Mouse (Mus musculus): ENCODE measurements around the gene Pdia2. TPM values are rescaled to one million over a fixed set of nuclear protein-coding genes. Genes with fewer than 3 reads are reported as not detected.

Gene Pdia2
- polyA plus RNA-seq, 1 experiment from 2014 or later: not detected

- Histone ChIP-seq H3K4me1 (no peaks in the 10 kb centered on the region), H3K4me3 (no peak overlapping the region), H3K9ac (replicated peaks) (no peak overlapping the region), H3K27ac (replicated peaks) (no peak overlapping the region), H3K9me3 (no peaks in the 10 kb centered on the region), H3K36me3 (no peaks in the 10 kb centered on the region), H3K4me2 (replicated peaks) (no peak overlapping the region), H3K27me3 (no peaks in the 10 kb centered on the region)
- WGBS: 84% methylated on average over 5 of the region's 5 CpGs
- no peak for ATAC-seq (replicated peaks)
Measured at GRCm38 (mm10) chr17:26229776-26230175, 30.9 kb upstream of the Pdia2 start.

GRCm38 (mm10) chr17:26225150-26225549 is 26.3 kb upstream of the Pdia2 start:
- no peaks in the 10 kb centered on the region for H3K36me3 ChIP-seq
- ATAC-seq (replicated peaks): no peak
- 89% methylated on average over 12 of the region's 12 CpGs for WGBS
- H3K4me2 ChIP-seq (replicated peaks): no peak overlapping the region
- no peak overlapping the region for H3K4me3 ChIP-seq
- no peaks in the 10 kb centered on the region for H3K9me3 ChIP-seq
- H3K9ac ChIP-seq (replicated peaks): no peak overlapping the region
- H3K27ac ChIP-seq (replicated peaks): no peak overlapping the region
- no peaks in the 10 kb centered on the region for H3K27me3 ChIP-seq
- H3K4me1 ChIP-seq: no peaks in the 10 kb centered on the region

GRCm38 (mm10) chr17:26221508-26221907 is 22.6 kb upstream of the Pdia2 start:
- no peak overlapping the region for H3K9ac ChIP-seq (replicated peaks)
- no peaks in the 10 kb centered on the region for H3K9me3 ChIP-seq
- 82% methylated on average over 2 of the region's 2 CpGs for WGBS
- H3K36me3 ChIP-seq: no peaks in the 10 kb centered on the region
- no peak overlapping the region for H3K4me2 ChIP-seq (replicated peaks)
- no peaks in the 10 kb centered on the region for H3K27me3 ChIP-seq
- ATAC-seq (replicated peaks): no peak
- no peak overlapping the region for H3K27ac ChIP-seq (replicated peaks)
- H3K4me3 ChIP-seq: no peak overlapping the region
- no peaks in the 10 kb centered on the region for H3K4me1 ChIP-seq

GRCm38 (mm10) chr17:26212681-26213080 is 13.8 kb upstream of the Pdia2 start:
- Histone ChIP-seq H3K36me3 (no peaks in the 10 kb centered on the region), H3K4me2 (replicated peaks) (no peak overlapping the region), H3K9me3 (no peaks in the 10 kb centered on the region), H3K4me3 (no peak overlapping the region), H3K9ac (replicated peaks) (no peak overlapping the region), H3K27me3 (no peaks in the 10 kb centered on the region), H3K4me1 (no peaks in the 10 kb centered on the region), H3K27ac (replicated peaks) (no peak overlapping the region)
- WGBS: 92% methylated on average over 11 of the region's 11 CpGs
- ATAC-seq (replicated peaks): no peak

GRCm38 (mm10) chr17:26212241-26212640 is 13.4 kb upstream of the Pdia2 start:
- WGBS: 88% methylated on average over 7 of the region's 7 CpGs
- Histone ChIP-seq H3K9ac (replicated peaks) (no peak overlapping the region), H3K27me3 (no peaks in the 10 kb centered on the region), H3K4me2 (replicated peaks) (no peak overlapping the region), H3K4me3 (no peak overlapping the region), H3K36me3 (no peaks in the 10 kb centered on the region), H3K9me3 (no peaks in the 10 kb centered on the region), H3K27ac (replicated peaks) (no peak overlapping the region), H3K4me1 (no peaks in the 10 kb centered on the region)
- no peak for ATAC-seq (replicated peaks)

GRCm38 (mm10) chr17:26207686-26208085 is 8.8 kb upstream of the Pdia2 start, which contains the start of gene Arhgdig:
TSS of gene Arhgdig (minus strand) at chr17:26207786.
- Histone ChIP-seq H3K27me3 (peaks cover 24% of the 10 kb centered on the region), H3K9ac (replicated peaks) (no peak within 1 kb of the TSS), H3K27ac (replicated peaks) (no peak within 1 kb of the TSS), H3K4me2 (replicated peaks) (no peak within 1 kb of the TSS), H3K4me3 (no peak within 1 kb of the TSS), H3K36me3 (no peaks in the 10 kb centered on the region), H3K9me3 (no peaks in the 10 kb centered on the region), H3K4me1 (peaks cover 9% of the 10 kb centered on the region)
- WGBS: 89% methylated on average over 12 of the region's 12 CpGs
- ATAC-seq (replicated peaks): no peak

- no peak overlapping the region for H3K4me3 ChIP-seq
- no peak overlapping the region for H3K9ac ChIP-seq (replicated peaks)
- peaks cover 37% of the 10 kb centered on the region for H3K27me3 ChIP-seq
- WGBS: 58% methylated on average over 1 of the region's 1 CpGs
- H3K9me3 ChIP-seq: no peaks in the 10 kb centered on the region
- no peak for ATAC-seq (replicated peaks)
- H3K27ac ChIP-seq (replicated peaks): no peak overlapping the region
- H3K4me1 ChIP-seq: peaks cover 17% of the 10 kb centered on the region
- H3K36me3 ChIP-seq: no peaks in the 10 kb centered on the region
- no peak overlapping the region for H3K4me2 ChIP-seq (replicated peaks)
Measured at GRCm38 (mm10) chr17:26206392-26206791, 7.5 kb upstream of the Pdia2 start.

- H3K36me3 ChIP-seq: no peaks in the 10 kb centered on the region
- peaks cover 49% of the 10 kb centered on the region for H3K27me3 ChIP-seq
- peaks cover 25% of the 10 kb centered on the region for H3K4me1 ChIP-seq
- H3K27ac ChIP-seq (replicated peaks): no peak overlapping the region
- no peak for ATAC-seq (replicated peaks)
- no peak overlapping the region for H3K4me2 ChIP-seq (replicated peaks)
- no peaks in the 10 kb centered on the region for H3K9me3 ChIP-seq
- H3K4me3 ChIP-seq: no peak overlapping the region
- 25% methylated on average over 11 of the region's 11 CpGs for WGBS
- no peak overlapping the region for H3K9ac ChIP-seq (replicated peaks)
Measured at GRCm38 (mm10) chr17:26204766-26205165, 5.9 kb upstream of the Pdia2 start.

- WGBS: 1% methylated on average over 30 of the region's 30 CpGs
- Histone ChIP-seq H3K9me3 (no peaks in the 10 kb centered on the region), H3K27ac (replicated peaks) (no peak overlapping the region), H3K27me3 (peaks cover 52% of the 10 kb centered on the region), H3K4me3 (peak overlapping the region; percentile 46), H3K4me1 (peaks cover 25% of the 10 kb centered on the region), H3K36me3 (no peaks in the 10 kb centered on the region), H3K9ac (replicated peaks) (peak overlapping the region; percentile 38), H3K4me2 (replicated peaks) (peak overlapping the region; percentile 93)
- no peak for ATAC-seq (replicated peaks)
Measured at GRCm38 (mm10) chr17:26203321-26203811, 4.5 kb upstream of the Pdia2 start.

- Histone ChIP-seq H3K4me2 (replicated peaks) (peak within 1 kb of the TSS; percentile 93), H3K9ac (replicated peaks) (peak within 1 kb of the TSS; percentile 38), H3K4me1 (peaks cover 25% of the 10 kb centered on the region), H3K36me3 (0 out of 2 replicates have a peak, but pooled peaks cover under 1% of the 10 kb centered on the region), H3K4me3 (peak within 1 kb of the TSS; percentile 46), H3K27me3 (peaks cover 52% of the 10 kb centered on the region), H3K27ac (replicated peaks) (no peak within 1 kb of the TSS), H3K9me3 (no peaks in the 10 kb centered on the region)
- WGBS: 3% methylated on average over 22 of the region's 22 CpGs
- ATAC-seq (replicated peaks): no peak
Measured at GRCm38 (mm10) chr17:26202737-26203136, 3.9 kb upstream of the Pdia2 start, which contains the start of gene Rgs11. TSS of gene Rgs11 (plus strand) at chr17:26202951.

GRCm38 (mm10) chr17:26201998-26202397 is 3.1 kb upstream of the Pdia2 start:
- no peak for ATAC-seq (replicated peaks)
- Histone ChIP-seq H3K9ac (replicated peaks) (no peak overlapping the region), H3K27me3 (peaks cover 52% of the 10 kb centered on the region), H3K4me1 (peaks cover 25% of the 10 kb centered on the region), H3K4me2 (replicated peaks) (no peak overlapping the region), H3K9me3 (no peaks in the 10 kb centered on the region), H3K4me3 (no peak overlapping the region), H3K27ac (replicated peaks) (no peak overlapping the region), H3K36me3 (0 out of 2 replicates have a peak, but pooled peaks cover 6% of the 10 kb centered on the region)

GRCm38 (mm10) chr17:26200831-26201705 is 2.2 kb upstream of the Pdia2 start:
- H3K27ac ChIP-seq (replicated peaks): no peak overlapping the region
- H3K9me3 ChIP-seq: no peaks in the 10 kb centered on the region
- H3K4me2 ChIP-seq (replicated peaks): peak overlapping the region; percentile 98
- ATAC-seq (replicated peaks): peak; percentile 18; the same call in 1 of the 2 replicates
- peaks cover 25% of the 10 kb centered on the region for H3K4me1 ChIP-seq
- peaks cover 52% of the 10 kb centered on the region for H3K27me3 ChIP-seq
- H3K36me3 ChIP-seq: 0 out of 2 replicates have a peak, but pooled peaks cover 6% of the 10 kb centered on the region
- under 1% methylated on average over 91 of the region's 92 CpGs for WGBS
- peak overlapping the region; percentile 68 for H3K9ac ChIP-seq (replicated peaks)
- H3K4me3 ChIP-seq: peak overlapping the region; percentile 65

Measured in forebrain, embryonic 15.5 days (tissue).